Mouse (Mus musculus): ENCODE results near the gene Nars2. TPM values are rescaled to one million over a fixed set of nuclear protein-coding genes. Genes with fewer than 3 reads are reported as not detected.
"Not testable (repeated sequence)": the region's sequence is repeated elsewhere in the genome, so short reads cannot be mapped to it uniquely, and the experiment has no call there.

Gene Nars2
- total and polyA plus RNA-seq, 3 experiments: 4.1 to 18.9 (median 17.5) TPM

GRCm38 (mm10) chr7:96915452-96916105 lies 35.7 kb upstream of the Nars2 start:
- Histone ChIP-seq H3K4me1 (ENCODE audit: control insufficient read depth, insufficient read depth, low read length) (no peaks in the 10 kb centered on the region), H3K27me3 (ENCODE audit: control insufficient read depth, insufficient read depth, low read length) (no peaks in the 10 kb centered on the region), H3K36me3 (ENCODE audit: control insufficient read depth, insufficient read depth, low read length) (no peaks in the 10 kb centered on the region), H3K79me2 (replicated peaks; ENCODE audit: control insufficient read depth, insufficient read depth, low read length) (no peaks in the 10 kb centered on the region), H3K4me3 (no peak overlapping the region), H3K27ac (no peak overlapping the region), H3K9ac (ENCODE audit: low read depth, low read length) (no peak overlapping the region)
- DNase-seq: peak; percentile 20 to 26
- intact Hi-C loops (cut with DNase I): loop anchor here (1.0 to 10.0 kb wide), 3 partner anchors 137 to 1431 kb away; no protein-coding TSS in a partner anchor
- TF ChIP-seq EP300 (IDR thresholded peaks at IDR 0.05; ENCODE audit: insufficient read depth, low read depth, low read length): peak; percentile 43; the same call in 1 of the 2 replicates
- no peak for TF ChIP-seq POLR2A (IDR thresholded peaks at IDR 0.05; ENCODE audit: insufficient read depth, low read depth, low read length)
- peak; percentile 97 for TF ChIP-seq CTCF (IDR thresholded peaks at IDR 0.05)
- 1% methylated on average over 2 of the region's 2 CpGs for WGBS

- H3K27me3 ChIP-seq (ENCODE audit: control insufficient read depth, insufficient read depth, low read length): no peaks in the 10 kb centered on the region
- H3K4me1 ChIP-seq (ENCODE audit: control insufficient read depth, insufficient read depth, low read length): no peaks in the 10 kb centered on the region
- TF ChIP-seq POLR2A (IDR thresholded peaks at IDR 0.05; ENCODE audit: insufficient read depth, low read depth, low read length) (no peak), CTCF (IDR thresholded peaks at IDR 0.05) (no peak), EP300 (IDR thresholded peaks at IDR 0.05; ENCODE audit: insufficient read depth, low read depth, low read length) (no peak)
- WGBS: 80% methylated on average over 7 of the region's 7 CpGs
- H3K4me3 ChIP-seq: no peak overlapping the region
- no peak overlapping the region for H3K9ac ChIP-seq (ENCODE audit: low read depth, low read length)
- no peak for DNase-seq
- no peaks in the 10 kb centered on the region for H3K36me3 ChIP-seq (ENCODE audit: control insufficient read depth, insufficient read depth, low read length)
- no peak overlapping the region for H3K27ac ChIP-seq
- no peaks in the 10 kb centered on the region for H3K79me2 ChIP-seq (replicated peaks; ENCODE audit: control insufficient read depth, insufficient read depth, low read length)
- intact Hi-C loops (cut with DNase I): no loop called here
Measured at GRCm38 (mm10) chr7:96920447-96921095, 30.7 kb upstream of the Nars2 start.

- Histone ChIP-seq H3K36me3 (ENCODE audit: control insufficient read depth, insufficient read depth, low read length) (no peaks in the 10 kb centered on the region), H3K9ac (ENCODE audit: low read depth, low read length) (no peak overlapping the region), H3K27ac (no peak overlapping the region), H3K27me3 (ENCODE audit: control insufficient read depth, insufficient read depth, low read length) (no peaks in the 10 kb centered on the region), H3K4me1 (ENCODE audit: control insufficient read depth, insufficient read depth, low read length) (no peaks in the 10 kb centered on the region), H3K4me3 (no peak overlapping the region), H3K79me2 (replicated peaks; ENCODE audit: control insufficient read depth, insufficient read depth, low read length) (no peaks in the 10 kb centered on the region)
- TF ChIP-seq EP300 (IDR thresholded peaks at IDR 0.05; ENCODE audit: insufficient read depth, low read depth, low read length): no peak
- no peak for TF ChIP-seq CTCF (IDR thresholded peaks at IDR 0.05)
- no peak for TF ChIP-seq POLR2A (IDR thresholded peaks at IDR 0.05; ENCODE audit: insufficient read depth, low read depth, low read length)
- DNase-seq: no peak
- WGBS: 95% methylated on average over 2 of the region's 2 CpGs
- intact Hi-C loops (cut with DNase I): no loop called here
Measured at GRCm38 (mm10) chr7:96922927-96923326, 28.4 kb upstream of the Nars2 start.

GRCm38 (mm10) chr7:96943715-96944377 lies 7.5 kb upstream of the Nars2 start:
- Histone ChIP-seq H3K36me3 (ENCODE audit: control insufficient read depth, insufficient read depth, low read length) (no peaks in the 10 kb centered on the region), H3K4me3 (no peak overlapping the region), H3K27me3 (ENCODE audit: control insufficient read depth, insufficient read depth, low read length) (0 out of 2 replicates have a peak, but pooled peaks cover 1% of the 10 kb centered on the region), H3K9ac (ENCODE audit: low read depth, low read length) (no peak overlapping the region), H3K4me1 (ENCODE audit: control insufficient read depth, insufficient read depth, low read length) (no peaks in the 10 kb centered on the region), H3K27ac (no peak overlapping the region), H3K79me2 (replicated peaks; ENCODE audit: control insufficient read depth, insufficient read depth, low read length) (no peaks in the 10 kb centered on the region)
- intact Hi-C loops (cut with DNase I): no loop called here
- DNase-seq: no peak
- 65% methylated on average over 5 of the region's 5 CpGs for WGBS
- TF ChIP-seq CTCF (IDR thresholded peaks at IDR 0.05) (no peak), POLR2A (IDR thresholded peaks at IDR 0.05; ENCODE audit: insufficient read depth, low read depth, low read length) (no peak), EP300 (IDR thresholded peaks at IDR 0.05; ENCODE audit: insufficient read depth, low read depth, low read length) (no peak)

- DNase-seq; intact Hi-C loops (cut with DNase I); H3K4me3 ChIP-seq; H3K9ac ChIP-seq (ENCODE audit: low read depth, low read length); H3K36me3 ChIP-seq (ENCODE audit: control insufficient read depth, insufficient read depth, low read length); H3K4me1 ChIP-seq (ENCODE audit: control insufficient read depth, insufficient read depth, low read length); H3K27ac ChIP-seq; H3K27me3 ChIP-seq (ENCODE audit: control insufficient read depth, insufficient read depth, low read length); H3K79me2 ChIP-seq (replicated peaks; ENCODE audit: control insufficient read depth, insufficient read depth, low read length): not testable (repeated sequence)
- WGBS: 85% methylated on average over 8 of the region's 8 CpGs
Measured at GRCm38 (mm10) chr7:96946501-96946900, 4.8 kb upstream of the Nars2 start.

GRCm38 (mm10) chr7:96952094-96952493 lies 789 bp downstream of the Nars2 start:
- no peak overlapping the region; the same call in 1 of the 2 replicates for H3K9ac ChIP-seq (ENCODE audit: low read depth, low read length)
- H3K27ac ChIP-seq: peak overlapping the region; percentile 86; the same call in 1 of the 2 replicates
- 35% methylated on average over 5 of the region's 5 CpGs for WGBS
- peaks cover 3% of the 10 kb centered on the region for H3K36me3 ChIP-seq (ENCODE audit: control insufficient read depth, insufficient read depth, low read length)
- intact Hi-C loops (cut with DNase I): no loop called here
- no peaks in the 10 kb centered on the region for H3K27me3 ChIP-seq (ENCODE audit: control insufficient read depth, insufficient read depth, low read length)
- DNase-seq: no peak
- 0 out of 2 replicates have a peak, but pooled peaks cover 1% of the 10 kb centered on the region for H3K79me2 ChIP-seq (replicated peaks; ENCODE audit: control insufficient read depth, insufficient read depth, low read length)
- TF ChIP-seq POLR2A (IDR thresholded peaks at IDR 0.05; ENCODE audit: insufficient read depth, low read depth, low read length): no peak
- no peak for TF ChIP-seq CTCF (IDR thresholded peaks at IDR 0.05)
- no peak for TF ChIP-seq EP300 (IDR thresholded peaks at IDR 0.05; ENCODE audit: insufficient read depth, low read depth, low read length)
- no peaks in the 10 kb centered on the region; the same call in 1 of the 2 replicates for H3K4me1 ChIP-seq (ENCODE audit: control insufficient read depth, insufficient read depth, low read length)
- H3K4me3 ChIP-seq: peak overlapping the region; percentile 84

Data from heart, adult 2 months (tissue).